Comparison of ENCODE assay signal across 15 mouse cellular contexts in genomic region chr13:24570716-24571115, GRCm38 (mm10). TPM values are rescaled to one million over a fixed set of nuclear protein-coding genes. Genes with fewer than 3 reads are reported as not detected.
DNase-seq lines count a peak whose midpoint lies in the region; ATAC-seq lines count a peak whose summit lies in the region.
"Had no signal": no experiment of that assay in that cellular context is flagged by ENCODE, and none has a peak within 500 bp of the region (broad histone marks: within the 10 kb centered on the region; RNA-seq: fewer than 3 reads in every experiment).

No protein-coding gene starts in this region.

- ATAC-seq in activated CD4-positive, CD25-positive, alpha-beta regulatory T cell, adult 4 months = peak; percentile 75
- peak; percentile 39; the same call in 1 of the 2 replicates for ATAC-seq in neutrophil, adult 5-6 weeks (ENCODE audit: extremely low read depth, insufficient number of reproducible peaks, low FRiP score, poor library complexity, severe bottlenecking)
- ATAC-seq: forebrain, embryonic 16.5 days had no signal

- DNase-seq in heart, adult 11 months = peak; percentile 18
- DNase-seq in heart, postnatal 10 days = no peak
- peak; percentile 50 for DNase-seq in CD4-positive, CD25-positive, alpha-beta regulatory T cell, adult 2 months (ENCODE audit: low read depth, low spot score)
- no peak for DNase-seq in adrenal gland, adult 18-20 months (ENCODE audit: low spot score in 2 of 2)
- no peak for DNase-seq in gastrocnemius, adult 8-10 months (ENCODE audit: low spot score in 2 of 2)
- no peak for DNase-seq in lung, postnatal 36 days
- DNase-seq: adrenal gland, adult 8-10 months; adrenal gland, postnatal 36 days; cerebellum, adult 8-10 months; cerebellum, postnatal 25 days; gastrocnemius, postnatal 25 days; kidney, adult 11 months had no signal

- intact Hi-C loops in heart, postnatal 10 days (cut with DNase I) = loop anchor here (5.0 kb wide), 1 partner anchor 72 kb away; no protein-coding TSS in a partner anchor

RNA-seq across cellular contexts. Expression of gene Ripor2, which starts 11.3 kb away (rescaled TPM):
- total RNA-seq in heart, postnatal 10 days (2021) = 10 to 100 TPM; 13.0 to 16.3 TPM
- polyA plus RNA-seq in activated CD4-positive, CD25-positive, alpha-beta regulatory T cell, adult 4 months (2017; shearing (Covaris generic)) = 100 to 1,000 TPM; 210 to 273 TPM
- 585 and 610 TPM in 2 replicates for total RNA-seq in neutrophil, adult 5-6 weeks (2017)
- 1 to 10 TPM; 3.7 to 3.8 TPM for total RNA-seq in adrenal gland, adult 18-20 months (2021)
- 1 to 10 TPM; 3.1 to 9.0 (median 4.5) TPM for total RNA-seq in gastrocnemius, adult 8-10 months (2022)

Comparison
In these comparisons a context has a peak if more than half of its experiments do, and no peak if none do; other contexts are left out.
1. DNase-seq: peak in heart, adult 11 months (single experiment) and CD4-positive, CD25-positive, alpha-beta regulatory T cell, adult 2 months (single experiment); none in heart, postnatal 10 days (0 of 2), adrenal gland, adult 18-20 months (0 of 2), gastrocnemius, adult 8-10 months (0 of 2) and lung, postnatal 36 days (single experiment).
2. RNA of gene Ripor2, which starts 11.3 kb away (total RNA-seq): 585 to 610 TPM in neutrophil, adult 5-6 weeks; 13.0 to 16.3 TPM in heart, postnatal 10 days, 3.1 to 9.0 TPM in gastrocnemius, adult 8-10 months and 3.7 to 3.8 TPM in adrenal gland, adult 18-20 months; every median in the first group is over 10 times any median in the second.